Mouse (Mus musculus): ENCODE data around the gene Sipa1l1.
"Not testable (repeated sequence)": the region's sequence is repeated elsewhere in the genome, so short reads cannot be mapped to it uniquely, and the experiment has no call there.

Sipa1l1 gene

GRCm38 (mm10) chr12:82476580-82476979, 307.5 kb downstream of the Sipa1l1 start:
- no peak for DNase-seq (ENCODE audit: low read depth)

- no peak for DNase-seq (ENCODE audit: low read depth)
Measured at GRCm38 (mm10) chr12:82477826-82478225, 308.7 kb downstream of the Sipa1l1 start.

- DNase-seq (ENCODE audit: low read depth): no peak
Measured at GRCm38 (mm10) chr12:82478256-82478655, 309.1 kb downstream of the Sipa1l1 start.

- no peak for DNase-seq (ENCODE audit: low read depth)
Measured at GRCm38 (mm10) chr12:82479393-82479792, 310.3 kb downstream of the Sipa1l1 start.

- not testable (repeated sequence) for DNase-seq (ENCODE audit: low read depth)
Measured at GRCm38 (mm10) chr12:82480425-82480824, 311.3 kb downstream of the Sipa1l1 start.

- no peak for DNase-seq (ENCODE audit: low read depth)
Measured at GRCm38 (mm10) chr12:82485466-82485865, 316.3 kb downstream of the Sipa1l1 start.

- DNase-seq (ENCODE audit: low read depth): no peak
Measured at GRCm38 (mm10) chr12:82486829-82487560, 317.9 kb downstream of the Sipa1l1 start.

- DNase-seq (ENCODE audit: low read depth): peak; percentile 78
Measured at GRCm38 (mm10) chr12:82489093-82489492, 320.0 kb downstream of the Sipa1l1 start.

- no peak for DNase-seq (ENCODE audit: low read depth)
Measured at GRCm38 (mm10) chr12:82489621-82490020, 320.5 kb downstream of the Sipa1l1 start.

GRCm38 (mm10) chr12:82492456-82492855, 323.3 kb downstream of the Sipa1l1 start:
- DNase-seq (ENCODE audit: low read depth): no peak

- not testable (repeated sequence) for DNase-seq (ENCODE audit: low read depth)
Measured at GRCm38 (mm10) chr12:82493260-82493659, 324.1 kb downstream of the Sipa1l1 start.

GRCm38 (mm10) chr12:82495936-82496335, 326.8 kb downstream of the Sipa1l1 start:
- DNase-seq (ENCODE audit: low read depth): no peak

GRCm38 (mm10) chr12:82497866-82498631, 328.9 kb downstream of the Sipa1l1 start:
- DNase-seq (ENCODE audit: low read depth): no peak

GRCm38 (mm10) chr12:82498701-82499100, 329.6 kb downstream of the Sipa1l1 start:
- DNase-seq (ENCODE audit: low read depth): no peak

GRCm38 (mm10) chr12:82499731-82500130, 330.6 kb downstream of the Sipa1l1 start:
- no peak for DNase-seq (ENCODE audit: low read depth)
